Mouse (Mus musculus): ENCODE data around the gene Magi3. TPM values are rescaled to one million over a fixed set of nuclear protein-coding genes. Genes with fewer than 3 reads are reported as not detected.

Gene Magi3
- polyA plus RNA-seq, 1 experiment = 9.1 TPM

- no peak for TF ChIP-seq EP300 (IDR thresholded peaks at IDR 0.05; ENCODE audit: insufficient read depth, low read depth, low read length)
- no peak for TF ChIP-seq CTCF (IDR thresholded peaks at IDR 0.05; ENCODE audit: low read depth, low read length)
- no peak for TF ChIP-seq POLR2A (IDR thresholded peaks at IDR 0.05; ENCODE audit: insufficient read depth, low read length)
- Histone ChIP-seq H3K4me1 (ENCODE audit: control insufficient read depth, insufficient read depth, low read length) (no peaks in the 10 kb centered on the region), H3K9me3 (replicated peaks; ENCODE audit: control insufficient read depth, insufficient read depth, low read length, poor library complexity, severe bottlenecking) (no peaks in the 10 kb centered on the region), H3K36me3 (ENCODE audit: control insufficient read depth, insufficient read depth, low read length, poor library complexity, severe bottlenecking) (no peaks in the 10 kb centered on the region), H3K27ac (ENCODE audit: insufficient read depth, low read length) (no peak overlapping the region), H3K27me3 (ENCODE audit: control insufficient read depth, insufficient read depth, low read length, poor library complexity, severe bottlenecking) (no peaks in the 10 kb centered on the region), H3K9ac (ENCODE audit: low read depth, poor library complexity, severe bottlenecking) (no peak overlapping the region), H3K4me3 (ENCODE audit: low read depth, low read length) (no peak overlapping the region)
Observed at GRCm38 (mm10) chr3:103984556-103984955, 235.6 kb downstream of the Magi3 start.

GRCm38 (mm10) chr3:103971157-103971556 is 249.0 kb downstream of the Magi3 start:
- Histone ChIP-seq H3K27me3 (ENCODE audit: control insufficient read depth, insufficient read depth, low read length, poor library complexity, severe bottlenecking) (no peaks in the 10 kb centered on the region), H3K9me3 (replicated peaks; ENCODE audit: control insufficient read depth, insufficient read depth, low read length, poor library complexity, severe bottlenecking) (no peaks in the 10 kb centered on the region), H3K27ac (ENCODE audit: insufficient read depth, low read length) (no peak overlapping the region), H3K9ac (ENCODE audit: low read depth, poor library complexity, severe bottlenecking) (no peak overlapping the region), H3K36me3 (ENCODE audit: control insufficient read depth, insufficient read depth, low read length, poor library complexity, severe bottlenecking) (no peaks in the 10 kb centered on the region), H3K4me3 (ENCODE audit: low read depth, low read length) (no peak overlapping the region), H3K4me1 (ENCODE audit: control insufficient read depth, insufficient read depth, low read length) (no peaks in the 10 kb centered on the region)
- no peak for TF ChIP-seq POLR2A (IDR thresholded peaks at IDR 0.05; ENCODE audit: insufficient read depth, low read length)
- no peak for TF ChIP-seq EP300 (IDR thresholded peaks at IDR 0.05; ENCODE audit: insufficient read depth, low read depth, low read length)
- no peak for TF ChIP-seq CTCF (IDR thresholded peaks at IDR 0.05; ENCODE audit: low read depth, low read length)

- H3K36me3 ChIP-seq (ENCODE audit: control insufficient read depth, insufficient read depth, low read length, poor library complexity, severe bottlenecking) = no peaks in the 10 kb centered on the region; the same call in 1 of the 2 replicates
- peak overlapping the region; percentile 42 for H3K9ac ChIP-seq (ENCODE audit: low read depth, poor library complexity, severe bottlenecking)
Observed at GRCm38 (mm10) chr3:103968701-103969100, 251.5 kb downstream of the Magi3 start.

GRCm38 (mm10) chr3:103967861-103968691 is 252.1 kb downstream of the Magi3 start, which contains the start of gene Phtf1:
Phtf1 (plus strand) TSS chr3:103968110.
- Histone ChIP-seq H3K36me3 (ENCODE audit: control insufficient read depth, insufficient read depth, low read length, poor library complexity, severe bottlenecking) (no peaks in the 10 kb centered on the region; the same call in 1 of the 2 replicates), H3K4me1 (ENCODE audit: control insufficient read depth, insufficient read depth, low read length) (no peaks in the 10 kb centered on the region), H3K27me3 (ENCODE audit: control insufficient read depth, insufficient read depth, low read length, poor library complexity, severe bottlenecking) (no peaks in the 10 kb centered on the region), H3K4me3 (ENCODE audit: low read depth, low read length) (peak within 1 kb of the TSS; percentile 76), H3K9me3 (replicated peaks; ENCODE audit: control insufficient read depth, insufficient read depth, low read length, poor library complexity, severe bottlenecking) (no peaks in the 10 kb centered on the region), H3K27ac (ENCODE audit: insufficient read depth, low read length) (peak within 1 kb of the TSS; percentile 19; the same call in 1 of the 2 replicates), H3K9ac (ENCODE audit: low read depth, poor library complexity, severe bottlenecking) (peak within 1 kb of the TSS; percentile 42)
- TF ChIP-seq EP300 (IDR thresholded peaks at IDR 0.05; ENCODE audit: insufficient read depth, low read depth, low read length) (no peak), POLR2A (IDR thresholded peaks at IDR 0.05; ENCODE audit: insufficient read depth, low read length) (peak; percentile 48), CTCF (IDR thresholded peaks at IDR 0.05; ENCODE audit: low read depth, low read length) (no peak)

More at GRCm38 (mm10) chr3:103968701-103969100, 251.5 kb downstream of the Magi3 start:
- H3K27me3 ChIP-seq (ENCODE audit: control insufficient read depth, insufficient read depth, low read length, poor library complexity, severe bottlenecking) = no peaks in the 10 kb centered on the region
- peak overlapping the region; percentile 76 for H3K4me3 ChIP-seq (ENCODE audit: low read depth, low read length)
- no peak overlapping the region for H3K27ac ChIP-seq (ENCODE audit: insufficient read depth, low read length)
- no peaks in the 10 kb centered on the region for H3K4me1 ChIP-seq (ENCODE audit: control insufficient read depth, insufficient read depth, low read length)
- no peak for TF ChIP-seq CTCF (IDR thresholded peaks at IDR 0.05; ENCODE audit: low read depth, low read length)
- TF ChIP-seq EP300 (IDR thresholded peaks at IDR 0.05; ENCODE audit: insufficient read depth, low read depth, low read length) = no peak
- TF ChIP-seq POLR2A (IDR thresholded peaks at IDR 0.05; ENCODE audit: insufficient read depth, low read length) = no peak
- no peaks in the 10 kb centered on the region for H3K9me3 ChIP-seq (replicated peaks; ENCODE audit: control insufficient read depth, insufficient read depth, low read length, poor library complexity, severe bottlenecking)

- H3K9ac ChIP-seq (ENCODE audit: low read depth, poor library complexity, severe bottlenecking) = peak overlapping the region; percentile 42; the same call in 1 of the 2 replicates
Observed at GRCm38 (mm10) chr3:103967231-103967630, 252.9 kb downstream of the Magi3 start.

More at GRCm38 (mm10) chr3:103967231-103967630, 252.9 kb downstream of the Magi3 start:
- H3K4me1 ChIP-seq (ENCODE audit: control insufficient read depth, insufficient read depth, low read length) = no peaks in the 10 kb centered on the region
- H3K27me3 ChIP-seq (ENCODE audit: control insufficient read depth, insufficient read depth, low read length, poor library complexity, severe bottlenecking) = no peaks in the 10 kb centered on the region
- no peak overlapping the region for H3K4me3 ChIP-seq (ENCODE audit: low read depth, low read length)
- H3K36me3 ChIP-seq (ENCODE audit: control insufficient read depth, insufficient read depth, low read length, poor library complexity, severe bottlenecking) = peaks cover 3% of the 10 kb centered on the region
- H3K27ac ChIP-seq (ENCODE audit: insufficient read depth, low read length) = no peak overlapping the region
- no peaks in the 10 kb centered on the region for H3K9me3 ChIP-seq (replicated peaks; ENCODE audit: control insufficient read depth, insufficient read depth, low read length, poor library complexity, severe bottlenecking)
- no peak for TF ChIP-seq EP300 (IDR thresholded peaks at IDR 0.05; ENCODE audit: insufficient read depth, low read depth, low read length)
- no peak for TF ChIP-seq POLR2A (IDR thresholded peaks at IDR 0.05; ENCODE audit: insufficient read depth, low read length)
- TF ChIP-seq CTCF (IDR thresholded peaks at IDR 0.05; ENCODE audit: low read depth, low read length) = no peak

All from ES-Bruce4 (cell line).